Mouse (Mus musculus) embryo, embryonic 9.5 days (tissue): ENCODE measurements around the gene Btaf1.
A peak's percentile ranks its signal among the peaks of the same experiment; 100 is the strongest.

Source experiments
- DNase-seq: peaks from one replicate; pipeline ENCODE4 v3.0.0-alpha.2; 2017; ENCODE audit errors: extremely low spot score

Btaf1 gene

GRCm38 (mm10) chr19:36925671-36926552 is at the start of gene Btaf1:
Btaf1 (plus strand) TSS chr19:36926079.
- peak; percentile 95 for DNase-seq

GRCm38 (mm10) chr19:36877329-36877728 is 48.5 kb upstream of the Btaf1 start:
- DNase-seq: no peak

DNA sequence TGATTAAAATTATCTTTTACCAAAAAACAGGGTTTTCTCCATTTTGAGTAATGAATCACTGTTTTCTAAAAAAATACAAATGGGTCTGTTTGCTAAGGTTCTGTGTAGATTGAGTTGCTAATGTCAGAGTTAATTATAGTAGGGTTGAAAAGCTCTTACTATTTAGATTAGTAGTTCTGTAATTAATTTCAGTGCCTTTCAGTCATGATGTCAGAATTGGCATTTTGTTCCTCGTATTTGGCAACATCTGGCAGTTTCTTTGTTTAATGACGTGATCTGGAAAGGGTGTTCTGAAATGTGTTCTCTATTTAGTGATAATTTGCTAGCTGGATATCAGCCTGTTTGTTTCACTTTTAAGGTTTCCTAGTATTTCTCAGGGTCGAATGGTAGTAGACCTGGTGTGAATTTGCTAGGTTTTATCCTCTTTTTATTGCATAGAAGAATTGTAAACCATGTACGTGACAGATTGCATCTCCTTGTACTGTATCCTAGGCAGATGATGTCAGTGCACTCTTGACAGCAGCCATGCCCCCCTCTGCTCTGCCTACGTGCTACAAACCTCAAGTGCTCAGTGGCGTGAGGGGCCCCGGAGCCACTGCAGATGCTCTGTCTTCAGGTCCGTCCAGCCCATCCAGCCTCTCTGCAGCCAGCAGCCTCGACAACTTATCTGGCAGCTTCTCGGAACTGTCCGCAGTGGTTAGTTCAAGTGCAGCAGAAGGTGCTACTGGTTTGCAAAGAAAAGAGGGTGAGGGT is 47.0 kb upstream of the Btaf1 start:
- DNase-seq: no peak

GRCm38 (mm10) chr19:36883119-36883518 is 42.8 kb upstream of the Btaf1 start:
- DNase-seq: no peak

DNA sequence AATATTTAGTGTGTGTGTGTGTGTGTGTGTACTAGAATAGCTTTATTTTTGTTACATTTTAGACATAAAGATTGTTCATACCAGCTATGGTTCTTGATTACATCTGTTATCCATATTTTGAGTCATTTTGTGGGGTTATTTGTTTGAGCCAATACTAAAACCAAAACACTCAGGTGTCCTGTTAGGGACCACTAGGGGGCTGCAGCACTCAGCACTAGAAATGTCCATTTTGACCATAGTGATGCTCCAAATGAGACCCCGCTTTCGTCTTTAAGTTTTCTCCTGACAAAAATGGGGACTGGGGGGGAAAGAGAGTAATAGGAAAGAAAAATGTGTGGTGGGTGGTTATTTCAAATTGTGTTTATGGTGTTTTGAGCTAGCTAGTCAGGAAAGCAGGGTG is 39.6 kb upstream of the Btaf1 start:
- no peak for DNase-seq

DNA sequence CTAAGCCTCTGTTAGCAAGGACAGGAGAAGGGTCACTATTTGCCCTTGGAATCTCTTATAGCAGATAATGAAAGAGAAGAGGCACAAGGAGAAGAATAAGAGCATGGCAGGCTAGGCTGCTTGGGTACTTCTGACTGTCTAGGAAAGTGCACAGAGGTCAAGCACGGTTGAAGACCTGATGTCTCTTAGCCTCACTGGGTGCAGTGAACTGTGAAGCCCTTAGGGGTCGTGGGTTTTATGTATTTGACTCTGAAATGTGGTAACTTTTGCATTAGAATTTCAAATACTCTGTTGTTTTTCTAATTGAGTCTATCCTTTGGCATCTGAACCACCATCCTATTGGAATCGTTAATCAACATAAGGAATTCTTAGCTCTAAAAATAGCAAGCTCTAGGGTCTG is 38.2 kb upstream of the Btaf1 start:
- no peak for DNase-seq

DNA sequence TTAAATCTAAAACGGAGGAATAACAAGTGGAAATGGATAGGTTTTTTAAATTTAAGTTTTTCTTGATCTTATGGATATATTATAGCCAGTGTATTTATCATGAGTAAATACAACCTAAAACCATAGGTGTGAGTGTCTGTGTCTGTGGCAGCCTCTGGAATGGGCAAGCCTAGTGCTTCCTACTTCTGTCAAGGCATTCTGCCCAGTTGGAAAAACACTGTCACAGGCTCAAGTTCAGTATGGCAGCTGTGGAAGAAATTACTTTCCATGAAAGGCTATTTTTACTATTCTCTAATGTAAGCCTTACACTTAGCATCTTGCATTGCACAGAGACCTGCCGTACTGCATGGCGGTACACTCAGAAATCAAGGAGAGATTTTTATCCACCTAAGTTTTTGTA is 34.1 kb upstream of the Btaf1 start:
- no peak for DNase-seq

GRCm38 (mm10) chr19:36896791-36897569 is 28.9 kb upstream of the Btaf1 start:
- peak; percentile 66 for DNase-seq

DNA sequence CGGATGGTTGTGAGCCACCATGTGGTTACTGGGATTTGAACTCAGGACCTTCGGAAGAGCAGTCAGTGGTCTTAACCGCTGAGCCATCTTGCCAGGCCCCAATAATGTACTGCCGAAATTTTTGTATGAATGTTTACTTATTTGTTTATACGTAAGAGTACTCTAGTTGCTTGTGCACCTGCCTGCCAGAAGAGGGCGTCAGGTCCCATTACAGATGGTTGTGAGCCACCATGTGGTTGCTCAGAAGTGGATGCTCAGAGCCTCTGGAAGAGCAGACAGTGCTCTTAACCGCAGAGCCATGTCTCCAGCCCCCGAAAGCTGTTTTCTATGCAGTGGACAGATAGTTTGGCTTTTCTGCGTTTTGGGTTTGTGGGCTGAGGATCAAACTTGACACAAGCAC is 28.1 kb upstream of the Btaf1 start:
- peak; percentile 36 for DNase-seq

DNA sequence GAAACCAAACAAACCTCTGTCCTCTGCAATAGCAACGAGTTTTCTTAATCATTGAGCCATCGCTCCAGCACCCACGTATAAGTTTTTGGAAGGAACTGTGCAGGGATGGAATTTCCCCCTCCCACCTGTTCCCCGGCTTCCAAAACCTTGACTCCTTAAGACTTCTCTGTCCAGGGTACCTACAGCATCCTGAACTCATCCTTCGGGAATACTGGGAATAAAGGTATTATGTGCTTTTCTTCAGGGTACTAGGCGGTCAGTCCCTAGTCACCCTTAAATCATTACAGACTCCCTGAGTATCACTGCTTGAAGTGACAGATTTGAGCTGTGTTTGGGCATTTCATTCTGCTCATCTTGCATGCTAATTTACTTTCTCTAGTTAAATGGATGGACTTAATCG is 22.5 kb upstream of the Btaf1 start:
- DNase-seq: no peak

GRCm38 (mm10) chr19:36904211-36905007 is 21.5 kb upstream of the Btaf1 start:
- DNase-seq: peak; percentile 90

DNA sequence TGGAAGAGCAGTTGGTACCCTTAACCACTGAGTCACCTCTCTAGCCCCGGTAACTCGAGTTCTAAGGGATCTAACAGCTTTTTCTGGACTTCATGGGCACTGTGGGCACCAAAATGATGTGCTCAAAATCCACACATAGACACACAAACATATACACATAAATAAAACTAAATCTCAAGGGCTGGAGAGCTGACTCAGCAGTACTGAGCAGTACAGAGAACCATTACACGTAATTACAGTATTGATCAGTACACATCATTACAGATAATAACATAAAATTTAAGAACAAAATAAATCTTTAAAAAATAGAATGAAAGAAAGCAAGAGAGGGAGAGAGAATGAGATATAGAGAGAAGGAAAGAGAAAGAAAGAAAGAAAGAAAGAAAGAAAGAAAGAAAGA is 16.7 kb upstream of the Btaf1 start:
- no peak for DNase-seq

- peak; percentile 72 for DNase-seq
Observed at GRCm38 (mm10) chr19:36909676-36910292, 16.1 kb upstream of the Btaf1 start.

GRCm38 (mm10) chr19:36910424-36911045 is 15.3 kb upstream of the Btaf1 start:
- peak; percentile 67 for DNase-seq

- DNase-seq: no peak
Observed at GRCm38 (mm10) chr19:36913064-36913463, 12.8 kb upstream of the Btaf1 start.

- no peak for DNase-seq
Observed at GRCm38 (mm10) chr19:36916206-36916605, 9.7 kb upstream of the Btaf1 start.

GRCm38 (mm10) chr19:36916876-36917389 is 8.9 kb upstream of the Btaf1 start:
- no peak for DNase-seq

GRCm38 (mm10) chr19:36918441-36919301 is 7.2 kb upstream of the Btaf1 start:
- peak; percentile 90 for DNase-seq

DNA sequence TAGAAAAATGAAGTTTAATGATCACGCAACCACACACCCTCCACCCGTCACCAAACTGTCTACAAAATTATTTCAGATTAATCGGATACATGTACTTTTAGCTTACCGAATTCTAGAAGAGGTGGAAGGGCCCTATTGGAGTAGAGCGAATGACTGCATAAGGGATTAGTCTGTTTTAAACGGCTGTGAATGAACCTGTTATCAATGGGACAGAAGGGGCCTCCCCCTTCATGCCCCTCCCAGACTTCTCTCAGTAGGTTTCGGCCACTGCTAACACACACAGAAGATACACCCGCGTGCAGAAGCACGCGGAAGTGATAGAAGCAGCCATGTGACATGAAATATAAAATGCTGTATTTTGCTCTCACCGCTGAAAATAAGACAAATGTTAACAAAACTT is 6.4 kb upstream of the Btaf1 start, which contains the start of gene Fgfbp3:
Fgfbp3 (minus strand) TSS at position 150 of the 400 bp plus-strand sequence.
- no peak for DNase-seq
